Mouse (Mus musculus): ENCODE data around the gene Fth1. TPM values are rescaled to one million over a fixed set of nuclear protein-coding genes. Genes with fewer than 3 reads are reported as not detected.
A peak's percentile ranks its signal among the peaks of the same experiment; 100 is the strongest.

The Fth1 gene
- polyA plus RNA-seq, 1 experiment from 2014 or later: 3,514 TPM

DNA sequence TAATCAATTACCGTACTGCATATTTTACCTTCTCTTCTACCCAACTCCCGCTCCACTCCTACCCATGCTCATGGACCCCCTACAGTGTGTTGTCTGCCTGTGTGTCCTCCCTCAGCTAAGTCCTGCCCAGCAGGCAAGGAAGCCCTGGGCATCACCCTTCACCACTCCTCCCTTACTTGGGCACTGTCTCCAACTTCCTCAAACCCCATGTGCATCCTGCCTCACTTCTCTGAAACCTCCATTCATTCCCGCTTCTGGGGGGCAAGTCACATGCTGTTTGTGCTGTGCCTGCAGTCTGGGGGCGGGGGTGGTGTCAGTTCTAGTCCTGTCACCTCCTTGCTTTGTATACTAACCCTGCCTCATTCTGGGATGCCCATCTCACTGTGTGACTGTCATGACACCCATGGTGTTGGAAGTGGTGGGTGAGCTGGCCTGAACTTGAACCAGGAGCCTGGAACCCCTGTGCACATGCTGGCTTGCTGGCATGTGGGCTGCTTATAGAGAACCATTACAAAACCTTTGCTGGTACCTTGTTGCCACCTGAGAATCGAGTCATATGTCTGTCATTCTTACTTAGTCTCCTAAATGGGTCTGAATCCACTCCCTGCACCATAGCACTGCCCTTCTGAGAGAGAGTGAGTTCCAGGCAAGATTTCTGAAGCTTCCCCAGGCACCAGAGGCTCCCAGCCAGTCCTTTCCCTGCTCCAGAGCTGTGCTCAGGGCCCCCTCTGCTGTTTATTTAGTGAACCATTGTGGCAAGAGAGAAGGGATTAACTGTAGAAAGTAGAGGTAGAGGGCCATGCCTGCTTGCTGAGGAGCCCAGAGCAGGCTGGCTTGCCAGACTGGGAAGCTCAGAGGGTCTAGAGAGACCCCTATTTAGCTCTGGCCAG lies 42.3 kb downstream of the Fth1 start:
- WGBS (ENCODE audit: insufficient replicate concordance): 71% methylated on average over 5 of the region's 5 CpGs
- ATAC-seq (ENCODE audit: low read depth): no peak
- H3K9me3 ChIP-seq (replicated peaks; ENCODE audit: control insufficient read depth, low read length): no peaks in the 10 kb centered on the region
- no peak overlapping the region for H3K4me3 ChIP-seq (ENCODE audit: low read depth, low read length)
- H3K9ac ChIP-seq (ENCODE audit: low read depth, low read length): peak overlapping the region; percentile 1; the same call in 1 of the 2 replicates
- peak overlapping the region; percentile 48; the same call in 1 of the 2 replicates for H3K27ac ChIP-seq (ENCODE audit: low read length)
- no peak overlapping the region for H3K4me2 ChIP-seq (ENCODE audit: low read depth, low read length)
- no peaks in the 10 kb centered on the region for H3K27me3 ChIP-seq (ENCODE audit: control insufficient read depth, insufficient read depth, low read depth, low read length)
- H3K4me1 ChIP-seq (ENCODE audit: control insufficient read depth, low read depth, low read length): peaks cover 66% of the 10 kb centered on the region
- H3K36me3 ChIP-seq (ENCODE audit: control insufficient read depth, insufficient read depth): peaks cover 60% of the 10 kb centered on the region

DNA sequence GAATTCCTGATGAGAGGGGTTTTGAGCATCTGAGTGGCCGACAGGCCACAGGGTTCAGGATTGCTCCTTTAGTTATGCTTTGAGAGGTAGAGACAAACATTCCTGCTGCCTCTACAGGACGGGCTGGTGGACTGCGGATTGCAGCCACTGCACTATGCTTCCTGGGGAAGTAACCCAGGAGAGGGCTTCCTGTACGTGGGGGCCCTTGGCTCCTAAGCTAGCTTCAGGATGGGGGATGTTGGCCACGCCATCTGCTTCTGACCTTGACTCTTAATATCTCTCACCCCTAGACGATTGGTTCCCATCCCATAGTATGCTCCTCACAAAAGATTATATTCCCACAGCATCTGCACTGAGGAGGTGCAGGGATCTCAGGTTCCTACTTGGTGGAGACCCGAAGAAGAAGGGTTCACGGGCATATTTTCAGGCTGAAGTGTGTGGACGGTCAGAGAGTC lies 42.9 kb downstream of the Fth1 start:
- 36% methylated on average over 9 of the region's 9 CpGs for WGBS (ENCODE audit: insufficient replicate concordance)
- peaks cover 63% of the 10 kb centered on the region for H3K4me1 ChIP-seq (ENCODE audit: control insufficient read depth, low read depth, low read length)
- H3K4me2 ChIP-seq (ENCODE audit: low read depth, low read length): no peak overlapping the region
- H3K36me3 ChIP-seq (ENCODE audit: control insufficient read depth, insufficient read depth): peaks cover 65% of the 10 kb centered on the region
- no peak overlapping the region for H3K4me3 ChIP-seq (ENCODE audit: low read depth, low read length)
- peak overlapping the region; percentile 48 for H3K27ac ChIP-seq (ENCODE audit: low read length)
- H3K9ac ChIP-seq (ENCODE audit: low read depth, low read length): no peak overlapping the region; the same call in 1 of the 2 replicates
- no peaks in the 10 kb centered on the region for H3K9me3 ChIP-seq (replicated peaks; ENCODE audit: control insufficient read depth, low read length)
- 0 out of 2 replicates have a peak, but pooled peaks have one; percentile 25 for ATAC-seq (ENCODE audit: low read depth)
- H3K27me3 ChIP-seq (ENCODE audit: control insufficient read depth, insufficient read depth, low read depth, low read length): no peaks in the 10 kb centered on the region

DNA sequence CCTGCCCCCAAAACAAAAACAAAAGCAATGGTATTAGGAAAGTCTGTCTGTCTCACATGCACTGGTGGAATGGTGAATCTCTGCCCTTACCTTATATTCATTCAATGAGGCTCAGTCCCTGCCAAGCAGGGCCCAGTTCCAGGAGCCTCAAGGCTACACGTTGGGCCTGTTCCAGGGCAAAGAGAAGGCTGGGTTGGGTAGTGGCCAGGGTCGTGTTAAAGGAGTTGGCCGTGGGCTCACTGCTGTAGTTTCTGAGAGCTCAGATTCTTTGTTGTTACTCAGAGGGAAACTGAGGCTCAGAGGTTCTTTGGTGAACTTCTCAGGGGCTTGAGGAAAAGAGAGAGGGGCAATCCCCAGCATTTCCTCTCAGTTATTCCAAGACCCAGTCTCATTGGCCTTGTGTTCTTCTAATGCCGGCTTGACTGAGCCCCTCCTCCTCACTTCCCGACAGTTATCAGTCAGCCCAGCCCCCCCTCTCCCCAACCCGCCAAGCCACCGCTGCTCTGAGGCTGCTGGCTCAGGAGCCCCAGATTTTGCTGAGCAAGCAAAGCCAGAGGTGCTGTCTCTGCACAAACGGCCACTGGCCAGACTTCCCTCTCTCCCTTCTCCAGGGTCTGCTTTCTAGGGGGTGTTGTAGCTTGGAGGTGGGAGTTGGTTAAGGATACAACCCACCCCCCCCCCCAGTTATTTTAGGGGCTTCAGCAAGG lies 44.9 kb downstream of the Fth1 start:
- peaks cover 66% of the 10 kb centered on the region for H3K36me3 ChIP-seq (ENCODE audit: control insufficient read depth, insufficient read depth)
- peak; percentile 44 for ATAC-seq (ENCODE audit: low read depth)

DNA sequence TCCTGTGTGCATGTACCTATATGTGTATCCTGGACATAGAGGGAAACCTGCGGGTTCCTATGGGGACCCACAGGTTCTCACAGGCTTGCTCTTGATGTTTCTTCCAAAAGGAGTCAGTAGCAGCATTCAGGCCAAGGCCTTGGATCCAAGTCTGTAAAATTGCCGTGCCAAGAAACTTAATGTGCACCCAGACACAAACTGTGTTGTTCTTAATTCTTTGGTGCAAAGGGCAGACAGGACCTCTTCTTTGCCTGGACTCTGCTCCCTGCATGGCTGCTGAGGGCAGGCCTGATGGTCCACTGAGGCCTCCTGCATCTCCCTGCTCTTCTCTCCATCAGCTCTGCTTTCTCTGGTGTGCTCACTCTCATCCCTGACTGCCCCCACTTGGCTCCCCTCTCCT lies 49.3 kb downstream of the Fth1 start:
- peaks cover 83% of the 10 kb centered on the region for H3K36me3 ChIP-seq (ENCODE audit: control insufficient read depth, insufficient read depth)
- no peaks in the 10 kb centered on the region for H3K9me3 ChIP-seq (replicated peaks; ENCODE audit: control insufficient read depth, low read length)
- ATAC-seq (ENCODE audit: low read depth): no peak

More for the DNA sequence above, 44.9 kb downstream of the Fth1 start:
- Histone ChIP-seq H3K4me1 (ENCODE audit: control insufficient read depth, low read depth, low read length) (peaks cover 44% of the 10 kb centered on the region), H3K4me2 (ENCODE audit: low read depth, low read length) (no peak overlapping the region), H3K4me3 (ENCODE audit: low read depth, low read length) (no peak overlapping the region), H3K27me3 (ENCODE audit: control insufficient read depth, insufficient read depth, low read depth, low read length) (no peaks in the 10 kb centered on the region), H3K27ac (ENCODE audit: low read length) (peak overlapping the region; percentile 6; the same call in 1 of the 2 replicates), H3K9ac (ENCODE audit: low read depth, low read length) (no peak overlapping the region), H3K9me3 (replicated peaks; ENCODE audit: control insufficient read depth, low read length) (no peaks in the 10 kb centered on the region)
- 18% methylated on average over 8 of the region's 8 CpGs for WGBS (ENCODE audit: insufficient replicate concordance)

DNA sequence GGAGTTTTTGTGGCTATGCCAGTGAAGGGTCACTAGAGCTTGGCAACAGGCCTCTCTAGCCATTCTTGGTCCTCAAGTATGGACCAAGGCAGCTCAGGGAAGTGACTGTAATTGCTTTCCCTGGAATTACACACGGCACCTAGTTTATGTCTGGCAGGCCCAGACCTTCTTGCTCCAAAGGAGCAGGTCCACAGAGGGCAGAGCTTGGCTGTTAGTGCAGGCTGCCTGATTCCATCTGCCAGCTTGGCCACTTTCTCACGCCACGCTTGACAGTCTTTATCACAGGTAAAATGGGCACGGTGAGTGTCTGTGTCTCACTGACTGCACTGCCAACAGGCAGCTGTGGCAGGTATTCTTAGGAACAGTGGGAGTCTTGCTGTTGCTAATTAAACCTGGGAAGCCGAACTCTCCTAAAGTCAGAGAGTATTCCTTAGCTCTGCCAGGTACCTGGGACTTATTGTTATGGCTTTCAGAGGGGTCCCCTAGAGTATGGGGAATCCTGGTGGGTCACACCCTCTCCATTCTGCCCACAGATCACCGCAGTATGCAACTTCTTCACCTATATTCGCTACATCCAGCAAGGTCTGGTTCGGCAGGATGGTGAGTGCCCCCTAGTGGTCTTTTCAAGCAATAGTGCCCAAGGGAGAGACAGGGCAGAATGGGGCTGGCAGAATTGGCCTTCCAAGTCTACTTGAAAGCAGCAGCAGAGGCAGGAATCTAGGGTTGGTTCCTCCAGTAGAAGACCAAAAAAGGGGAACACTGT lies 53.0 kb downstream of the Fth1 start:
- Histone ChIP-seq H3K27ac (ENCODE audit: low read length) (no peak overlapping the region), H3K27me3 (ENCODE audit: control insufficient read depth, insufficient read depth, low read depth, low read length) (no peaks in the 10 kb centered on the region), H3K4me2 (ENCODE audit: low read depth, low read length) (no peak overlapping the region), H3K9ac (ENCODE audit: low read depth, low read length) (no peak overlapping the region), H3K4me1 (ENCODE audit: control insufficient read depth, low read depth, low read length) (peaks cover 5% of the 10 kb centered on the region), H3K9me3 (replicated peaks; ENCODE audit: control insufficient read depth, low read length) (no peaks in the 10 kb centered on the region), H3K36me3 (ENCODE audit: control insufficient read depth, insufficient read depth) (peaks cover 76% of the 10 kb centered on the region), H3K4me3 (ENCODE audit: low read depth, low read length) (no peak overlapping the region)
- ATAC-seq (ENCODE audit: low read depth): peak; percentile 44
- 46% methylated on average over 8 of the region's 8 CpGs for WGBS (ENCODE audit: insufficient replicate concordance)

More for the DNA sequence above, 49.3 kb downstream of the Fth1 start:
- no peak overlapping the region for H3K9ac ChIP-seq (ENCODE audit: low read depth, low read length)
- H3K27me3 ChIP-seq (ENCODE audit: control insufficient read depth, insufficient read depth, low read depth, low read length): no peaks in the 10 kb centered on the region
- H3K4me2 ChIP-seq (ENCODE audit: low read depth, low read length): no peak overlapping the region
- peaks cover 9% of the 10 kb centered on the region for H3K4me1 ChIP-seq (ENCODE audit: control insufficient read depth, low read depth, low read length)
- 90% methylated on average over 2 of the region's 2 CpGs for WGBS (ENCODE audit: insufficient replicate concordance)
- no peak overlapping the region for H3K27ac ChIP-seq (ENCODE audit: low read length)
- no peak overlapping the region for H3K4me3 ChIP-seq (ENCODE audit: low read depth, low read length)

DNA sequence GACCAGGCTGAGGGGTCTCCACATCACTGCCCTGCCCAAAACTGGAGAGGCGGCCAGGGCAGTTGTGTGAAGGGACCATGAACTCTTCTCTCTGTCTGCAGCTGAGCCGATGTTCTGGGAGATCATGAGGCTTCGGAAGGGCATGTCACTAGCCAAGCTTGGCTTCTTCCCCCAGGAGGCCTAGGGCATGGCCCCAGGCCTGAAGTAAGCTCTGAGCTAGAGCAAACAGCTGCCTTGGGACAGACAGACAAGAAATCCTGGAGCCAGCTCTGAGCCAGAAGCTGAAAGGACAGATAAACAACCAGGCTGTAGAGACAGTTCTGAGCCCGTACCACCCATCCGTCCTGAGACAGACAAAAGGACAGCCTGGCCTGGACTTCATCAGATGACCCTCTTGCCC lies 54.0 kb downstream of the Fth1 start:
- H3K4me3 ChIP-seq (ENCODE audit: low read depth, low read length): no peak overlapping the region
- H3K9ac ChIP-seq (ENCODE audit: low read depth, low read length): no peak overlapping the region
- H3K4me1 ChIP-seq (ENCODE audit: control insufficient read depth, low read depth, low read length): peaks cover 10% of the 10 kb centered on the region
- no peaks in the 10 kb centered on the region for H3K9me3 ChIP-seq (replicated peaks; ENCODE audit: control insufficient read depth, low read length)
- WGBS (ENCODE audit: insufficient replicate concordance): 79% methylated on average over 5 of the region's 5 CpGs
- no peak for ATAC-seq (ENCODE audit: low read depth)
- no peaks in the 10 kb centered on the region for H3K27me3 ChIP-seq (ENCODE audit: control insufficient read depth, insufficient read depth, low read depth, low read length)
- no peak overlapping the region for H3K4me2 ChIP-seq (ENCODE audit: low read depth, low read length)
- peaks cover 67% of the 10 kb centered on the region for H3K36me3 ChIP-seq (ENCODE audit: control insufficient read depth, insufficient read depth)
- no peak overlapping the region for H3K27ac ChIP-seq (ENCODE audit: low read length)

Other genes starting within 250 kb of the Fth1 start
- not detected in 2 replicates for gene Scgb2a2, start 133.0 kb upstream of the Fth1 start, polyA plus RNA-seq (2015; fragmentation: Nextera tagmentation; extraction: Ambion mirVana)
- gene Incenp, start 81.0 kb upstream of the Fth1 start, polyA plus RNA-seq (2015; fragmentation: Nextera tagmentation; extraction: Ambion mirVana): 76.2 and 79.7 TPM in 2 replicates
- 0.13 and 0.14 TPM in 2 replicates for gene Best1, start 21.0 kb downstream of the Fth1 start, polyA plus RNA-seq (2015; fragmentation: Nextera tagmentation; extraction: Ambion mirVana)
- gene Rab3il1, start 21.1 kb downstream of the Fth1 start, polyA plus RNA-seq (2015; fragmentation: Nextera tagmentation; extraction: Ambion mirVana): 236 and 248 TPM in 2 replicates
- 7.3 and 8.6 TPM in 2 replicates for gene Fads3, start 61.0 kb downstream of the Fth1 start, polyA plus RNA-seq (2015; fragmentation: Nextera tagmentation; extraction: Ambion mirVana)
- 87.2 and 102 TPM in 2 replicates for gene Fads2, start 121.1 kb downstream of the Fth1 start, polyA plus RNA-seq (2015; fragmentation: Nextera tagmentation; extraction: Ambion mirVana)
- 79.4 and 92.4 TPM in 2 replicates for gene Fads1, start 202.3 kb downstream of the Fth1 start, polyA plus RNA-seq (2015; fragmentation: Nextera tagmentation; extraction: Ambion mirVana)
- 277 and 304 TPM in 2 replicates for gene Tmem258, start 223.4 kb downstream of the Fth1 start, polyA plus RNA-seq (2015; fragmentation: Nextera tagmentation; extraction: Ambion mirVana)
- 114 and 125 TPM in 2 replicates for gene Fen1, start 223.6 kb downstream of the Fth1 start, polyA plus RNA-seq (2015; fragmentation: Nextera tagmentation; extraction: Ambion mirVana)

Data from liver, embryonic 16.5 days (tissue).